ENCODE assay signal across 19 mouse cellular contexts in genomic region chr7:97407145-97407544, GRCm38 (mm10). TPM values are rescaled to one million over a fixed set of nuclear protein-coding genes. Genes with fewer than 3 reads are reported as not detected.
A peak's percentile ranks its signal among the peaks of the same experiment; 100 is the strongest.
DNase-seq lines count a peak whose midpoint lies in the region; ATAC-seq and TF ChIP-seq lines count a peak whose summit lies in the region.
"Had no signal": no experiment of that assay in that cellular context is flagged by ENCODE, and none has a peak within 500 bp of the region (broad histone marks: within the 10 kb centered on the region; RNA-seq: fewer than 3 reads in every experiment).

No protein-coding gene starts in this region.

- no peak for TF ChIP-seq POLR2A in limb, embryonic 14.5 days (IDR thresholded peaks at IDR 0.05; ENCODE audit: borderline replicate concordance, extremely low read depth, insufficient read depth, insufficient read length)

- DNase-seq in lung, postnatal 25 days (ENCODE audit: low spot score) = no peak
- DNase-seq in limb, embryonic 14.5 days (ENCODE audit: low spot score) = peak; percentile 14
- no peak for DNase-seq in stomach, postnatal 0 days (ENCODE audit: low spot score)
- DNase-seq in spleen, postnatal 36 days (ENCODE audit: low spot score in 2 of 2) = no peak
- DNase-seq: adrenal gland, postnatal 10 days; cerebellum, adult 11-12 months; cerebellum, adult 9-10 months; cerebellum, postnatal 25 days; forebrain, postnatal 0 days; gastrocnemius, adult 2 months; gastrocnemius, postnatal 25 days; heart, postnatal 36 days had no signal

- 67% methylated on average over 10 of the region's 10 CpGs for WGBS in intestine, embryonic 15.5 days
- whole genome bisulfite sequencing in intestine, postnatal 0 days = 75% methylated on average over 10 of the region's 10 CpGs
- WGBS in lung, embryonic 15.5 days = 63% methylated on average over 10 of the region's 10 CpGs
- 86% methylated on average over 10 of the region's 10 CpGs for WGBS in limb, embryonic 14.5 days
- WGBS in stomach, postnatal 0 days = 44% methylated on average over 10 of the region's 10 CpGs

- no peaks in the 10 kb centered on the region for H3K9me3 ChIP-seq in intestine, embryonic 15.5 days
- H3K9me3 ChIP-seq in intestine, postnatal 0 days (ENCODE audit: control insufficient read depth) = no peaks in the 10 kb centered on the region
- no peaks in the 10 kb centered on the region for H3K9me3 ChIP-seq in lung, embryonic 15.5 days
- no peaks in the 10 kb centered on the region for H3K9me3 ChIP-seq in limb, embryonic 14.5 days (ENCODE audit: control insufficient read depth, low read length)
- H3K9me3 ChIP-seq in stomach, postnatal 0 days (ENCODE audit: control insufficient read depth, low read length) = no peaks in the 10 kb centered on the region
- H3K9me3 ChIP-seq: embryonic facial prominence, embryonic 13.5 days; forebrain, embryonic 13.5 days; heart, embryonic 12.5 days had no signal

- no peak overlapping the region for H3K9ac ChIP-seq in intestine, embryonic 15.5 days
- no peak overlapping the region for H3K9ac ChIP-seq in intestine, postnatal 0 days (ENCODE audit: low read depth, low read length)
- no peak overlapping the region for H3K9ac ChIP-seq in lung, embryonic 15.5 days
- no peak overlapping the region for H3K9ac ChIP-seq in limb, embryonic 14.5 days (ENCODE audit: low read depth, low read length, severe bottlenecking)
- H3K9ac ChIP-seq in stomach, postnatal 0 days (ENCODE audit: low read length) = no peak overlapping the region
- H3K9ac ChIP-seq: embryonic facial prominence, embryonic 13.5 days; forebrain, embryonic 13.5 days; forebrain, postnatal 0 days; heart, embryonic 12.5 days had no signal

- TF ChIP-seq EP300 in stomach, postnatal 0 days (optimal IDR thresholded peaks at IDR 0.05) = no peak

- 0 out of 2 replicates have a peak, but pooled peaks cover 2% of the 10 kb centered on the region for H3K4me1 ChIP-seq in intestine, embryonic 15.5 days (replicated peaks)
- H3K4me1 ChIP-seq in intestine, postnatal 0 days (replicated peaks; ENCODE audit: control insufficient read depth, insufficient read depth, low read length) = no peaks in the 10 kb centered on the region
- 0 out of 2 replicates have a peak, but pooled peaks cover 5% of the 10 kb centered on the region for H3K4me1 ChIP-seq in lung, embryonic 15.5 days
- H3K4me1 ChIP-seq in limb, embryonic 14.5 days (ENCODE audit: control insufficient read depth, insufficient read depth, low read length) = no peaks in the 10 kb centered on the region
- no peaks in the 10 kb centered on the region for H3K4me1 ChIP-seq in stomach, postnatal 0 days (replicated peaks; ENCODE audit: control insufficient read depth, insufficient read depth)
- H3K4me1 ChIP-seq: embryonic facial prominence, embryonic 13.5 days had no signal

- no peaks in the 10 kb centered on the region for H3K27me3 ChIP-seq in intestine, embryonic 15.5 days (replicated peaks)
- no peaks in the 10 kb centered on the region for H3K27me3 ChIP-seq in intestine, postnatal 0 days (replicated peaks; ENCODE audit: control insufficient read depth, insufficient read depth, low read length)
- H3K27me3 ChIP-seq in lung, embryonic 15.5 days = no peaks in the 10 kb centered on the region
- H3K27me3 ChIP-seq in limb, embryonic 14.5 days (ENCODE audit: control insufficient read depth, insufficient read depth, low read length) = no peaks in the 10 kb centered on the region
- no peaks in the 10 kb centered on the region for H3K27me3 ChIP-seq in stomach, postnatal 0 days (ENCODE audit: control insufficient read depth, insufficient read depth, low read length)
- H3K27me3 ChIP-seq: embryonic facial prominence, embryonic 13.5 days; forebrain, embryonic 13.5 days; heart, embryonic 12.5 days had no signal

- H3K36me3 ChIP-seq in intestine, embryonic 15.5 days = peaks cover 22% of the 10 kb centered on the region
- H3K36me3 ChIP-seq in intestine, postnatal 0 days (ENCODE audit: control insufficient read depth, insufficient read depth) = peaks cover 27% of the 10 kb centered on the region
- peaks cover 46% of the 10 kb centered on the region for H3K36me3 ChIP-seq in lung, embryonic 15.5 days
- peaks cover 43% of the 10 kb centered on the region for H3K36me3 ChIP-seq in limb, embryonic 14.5 days (ENCODE audit: control insufficient read depth, insufficient read depth, low read length)
- peaks cover 4% of the 10 kb centered on the region for H3K36me3 ChIP-seq in stomach, postnatal 0 days (ENCODE audit: control insufficient read depth, insufficient read depth, low read length)

- no peak overlapping the region for H3K4me2 ChIP-seq in intestine, embryonic 15.5 days (replicated peaks)
- no peak overlapping the region for H3K4me2 ChIP-seq in intestine, postnatal 0 days (replicated peaks; ENCODE audit: low read depth)
- no peak overlapping the region for H3K4me2 ChIP-seq in lung, embryonic 15.5 days
- H3K4me2 ChIP-seq in limb, embryonic 14.5 days (replicated peaks; ENCODE audit: low read depth, low read length, severe bottlenecking) = no peak overlapping the region
- no peak overlapping the region for H3K4me2 ChIP-seq in stomach, postnatal 0 days (replicated peaks; ENCODE audit: low read depth)
- H3K4me2 ChIP-seq: embryonic facial prominence, embryonic 13.5 days; forebrain, embryonic 13.5 days; heart, embryonic 12.5 days had no signal

- TF ChIP-seq CTCF in intestine, postnatal 0 days (IDR thresholded peaks at IDR 0.05; ENCODE audit: low read depth) = no peak
- no peak for TF ChIP-seq CTCF in stomach, postnatal 0 days (IDR thresholded peaks at IDR 0.05; ENCODE audit: low read depth)

- H3K4me3 ChIP-seq in intestine, embryonic 15.5 days (replicated peaks) = no peak overlapping the region
- no peak overlapping the region for H3K4me3 ChIP-seq in intestine, postnatal 0 days (ENCODE audit: low read depth, low read length)
- H3K4me3 ChIP-seq in lung, embryonic 15.5 days = no peak overlapping the region
- no peak overlapping the region for H3K4me3 ChIP-seq in limb, embryonic 14.5 days (replicated peaks; ENCODE audit: low read length)
- H3K4me3 ChIP-seq in stomach, postnatal 0 days (ENCODE audit: low read depth, low read length) = no peak overlapping the region
- H3K4me3 ChIP-seq: embryonic facial prominence, embryonic 13.5 days; forebrain, embryonic 13.5 days; gastrocnemius, adult 2 months; heart, embryonic 12.5 days had no signal

- ATAC-seq in intestine, embryonic 15.5 days = peak; percentile 58; the same call in 1 of the 2 replicates
- no peak for ATAC-seq in intestine, postnatal 0 days
- peak; percentile 70; the same call in 1 of the 2 replicates for ATAC-seq in lung, embryonic 15.5 days (ENCODE audit: borderline replicate concordance, extremely low read depth, low FRiP score, low TSS enrichment)
- peak; percentile 24; the same call in 1 of the 2 replicates for ATAC-seq in limb, embryonic 14.5 days (ENCODE audit: low FRiP score, low read depth)
- peak; percentile 38; the same call in 1 of the 2 replicates for ATAC-seq in stomach, postnatal 0 days (ENCODE audit: low FRiP score, low TSS enrichment)
- ATAC-seq: forebrain, embryonic 13.5 days; forebrain, postnatal 0 days had no signal

- H3K27ac ChIP-seq in intestine, embryonic 15.5 days = no peak overlapping the region
- no peak overlapping the region for H3K27ac ChIP-seq in intestine, postnatal 0 days (ENCODE audit: low read depth, low read length)
- H3K27ac ChIP-seq in lung, embryonic 15.5 days = no peak overlapping the region
- no peak overlapping the region for H3K27ac ChIP-seq in limb, embryonic 14.5 days (replicated peaks; ENCODE audit: low read depth, low read length)
- no peak overlapping the region for H3K27ac ChIP-seq in stomach, postnatal 0 days (replicated peaks)
- H3K27ac ChIP-seq: embryonic facial prominence, embryonic 13.5 days; forebrain, embryonic 13.5 days; gastrocnemius, adult 2 months had no signal

RNA-seq across cellular contexts. Expression of gene Ndufc2, which starts 7.3 kb away (rescaled TPM):
- 372 and 444 TPM in 2 replicates for polyA plus RNA-seq in intestine, embryonic 15.5 days (2015; fragmentation: Nextera tagmentation; extraction: Ambion mirVana)
- 517 and 549 TPM in 2 replicates for polyA plus RNA-seq in intestine, postnatal 0 days (2015; fragmentation: Nextera tagmentation; extraction: Ambion mirVana)
- polyA plus RNA-seq in lung, embryonic 15.5 days (2015; fragmentation: Nextera tagmentation; extraction: Ambion mirVana) = 336 and 356 TPM in 2 replicates
- 221 and 228 TPM in 2 replicates for polyA plus RNA-seq in limb, embryonic 14.5 days (2012; rRNA removed)
- 336 and 357 TPM in 2 replicates for polyA plus RNA-seq in limb, embryonic 14.5 days (2014; fragmentation: Nextera tagmentation; extraction: Ambion mirVana)
- 415 and 439 TPM in 2 replicates for polyA plus RNA-seq in stomach, postnatal 0 days (2015; fragmentation: Nextera tagmentation; extraction: Ambion mirVana)

RNA-seq across cellular contexts. Expression of gene Thrsp, which starts 10.4 kb away (rescaled TPM):
- 0.54 and 0.77 TPM in 2 replicates for polyA plus RNA-seq in intestine, embryonic 15.5 days (2015; fragmentation: Nextera tagmentation; extraction: Ambion mirVana)
- polyA plus RNA-seq in intestine, postnatal 0 days (2015; fragmentation: Nextera tagmentation; extraction: Ambion mirVana) = 1.6 and 2.4 TPM in 2 replicates
- polyA plus RNA-seq in lung, embryonic 15.5 days (2015; fragmentation: Nextera tagmentation; extraction: Ambion mirVana) = 0.91 and 1.4 TPM in 2 replicates
- 0.29 and 0.30 TPM in 2 replicates for polyA plus RNA-seq in limb, embryonic 14.5 days (2012; rRNA removed)
- 0.41 and 0.48 TPM in 2 replicates for polyA plus RNA-seq in limb, embryonic 14.5 days (2014; fragmentation: Nextera tagmentation; extraction: Ambion mirVana)
- polyA plus RNA-seq in stomach, postnatal 0 days (2015; fragmentation: Nextera tagmentation; extraction: Ambion mirVana) = 1.4 and 1.5 TPM in 2 replicates
- polyA plus RNA-seq: C2C12 had no signal

RNA-seq across cellular contexts. Expression of gene Alg8, which starts 35.7 kb away (rescaled TPM):
- 53.7 and 55.4 TPM in 2 replicates for polyA plus RNA-seq in intestine, embryonic 15.5 days (2015; fragmentation: Nextera tagmentation; extraction: Ambion mirVana)
- 14.5 and 15.7 TPM in 2 replicates for polyA plus RNA-seq in intestine, postnatal 0 days (2015; fragmentation: Nextera tagmentation; extraction: Ambion mirVana)
- polyA plus RNA-seq in lung, embryonic 15.5 days (2015; fragmentation: Nextera tagmentation; extraction: Ambion mirVana) = 42.8 and 44.0 TPM in 2 replicates
- 53.8 and 55.8 TPM in 2 replicates for polyA plus RNA-seq in limb, embryonic 14.5 days (2012; rRNA removed)
- polyA plus RNA-seq in limb, embryonic 14.5 days (2014; fragmentation: Nextera tagmentation; extraction: Ambion mirVana) = 29.0 and 31.8 TPM in 2 replicates
- polyA plus RNA-seq in stomach, postnatal 0 days (2015; fragmentation: Nextera tagmentation; extraction: Ambion mirVana) = 14.6 and 15.3 TPM in 2 replicates

RNA-seq across cellular contexts. Expression of gene Kctd14, which starts 44.0 kb away (rescaled TPM):
- 4.5 and 9.0 TPM in 2 replicates for polyA plus RNA-seq in intestine, embryonic 15.5 days (2015; fragmentation: Nextera tagmentation; extraction: Ambion mirVana)
- 4.8 and 5.3 TPM in 2 replicates for polyA plus RNA-seq in intestine, postnatal 0 days (2015; fragmentation: Nextera tagmentation; extraction: Ambion mirVana)
- 6.3 and 8.1 TPM in 2 replicates for polyA plus RNA-seq in lung, embryonic 15.5 days (2015; fragmentation: Nextera tagmentation; extraction: Ambion mirVana)
- polyA plus RNA-seq in limb, embryonic 14.5 days (2012; rRNA removed) = 3.2 and 5.1 TPM in 2 replicates
- 2.6 and 3.2 TPM in 2 replicates for polyA plus RNA-seq in limb, embryonic 14.5 days (2014; fragmentation: Nextera tagmentation; extraction: Ambion mirVana)
- polyA plus RNA-seq in stomach, postnatal 0 days (2015; fragmentation: Nextera tagmentation; extraction: Ambion mirVana) = 32.4 and 33.2 TPM in 2 replicates
- polyA plus RNA-seq: C2C12 had no signal
